Mouse (Mus musculus) lung, postnatal 0 days (tissue): Measurements from ENCODE around the gene Ddx23. TPM values are rescaled to one million over a fixed set of nuclear protein-coding genes. Genes with fewer than 3 reads are reported as not detected.

Experiments
- ATAC-seq: fragments of 200-750 bp; cut with Nextera tagmentation; 2 replicates; pipeline ENCODE4 v1.8.0; 2017; ENCODE audit warnings: moderate library complexity
- DNase-seq: peaks from one replicate; pipeline ENCODE4 v3.0.0-alpha.2; 2016; ENCODE audit warnings: low spot score
- H3K27ac ChIP-seq: fragments of 300-500 bp; sonication (generic); 2 replicates; pipeline ENCODE4 v1.5.1; 2014; ENCODE audit warnings: antibody characterized with exemption, mild to moderate bottlenecking, low read length, mixed read lengths
- H3K27me3 ChIP-seq: fragments of 300-500 bp; sonication (generic); replicated peaks from 2 replicates; pipeline ENCODE4 v1.6.1; 2014; ENCODE audit warnings: low read length, mixed read lengths; ENCODE audit not compliant: insufficient read depth
- H3K36me3 ChIP-seq: fragments of 300-500 bp; sonication (generic); 2 replicates; pipeline ENCODE4 v1.6.1; 2014; ENCODE audit warnings: low read length, mixed read lengths; ENCODE audit not compliant: insufficient read depth
- H3K4me1 ChIP-seq: fragments of 300-500 bp; sonication (generic); 2 replicates; pipeline ENCODE4 v1.6.1; 2014; ENCODE audit warnings: antibody characterized with exemption, low read depth, low read length, mixed read lengths; ENCODE audit not compliant: insufficient read depth
- H3K4me2 ChIP-seq: fragments of 300-500 bp; sonication (generic); replicated peaks from 2 replicates; pipeline ENCODE4 v1.6.1; 2014; ENCODE audit warnings: low read depth, mild to moderate bottlenecking, low read length, moderate library complexity, mixed read lengths
- H3K4me3 ChIP-seq: fragments of 300-500 bp; sonication (generic); 2 replicates; pipeline ENCODE4 v1.5.1; 2014; ENCODE audit warnings: low read depth, low read length
- H3K9ac ChIP-seq: fragments of 300-500 bp; sonication (generic); replicated peaks from 2 replicates; pipeline ENCODE4 v1.6.1; 2014; ENCODE audit warnings: low read depth, mild to moderate bottlenecking
- H3K9me3 ChIP-seq: fragments of 300-500 bp; sonication (generic); 2 replicates; pipeline ENCODE4 v1.6.1; 2016; ENCODE audit warnings: low read length, mixed read lengths
- CTCF ChIP-seq: IDR thresholded peaks from 2 replicates; pipeline ENCODE4 v1.5.1; 2016; ENCODE audit warnings: antibody characterized with exemption, mild to moderate bottlenecking
- EP300 ChIP-seq: IDR thresholded peaks from 2 replicates; pipeline ENCODE4 v1.6.1; 2016; ENCODE audit warnings: antibody characterized with exemption, mild to moderate bottlenecking, control low read depth
- WGBS: fragments of 180-500 bp; shearing (Covaris S2); extraction: QIAGEN DNeasy Blood & Tissue Kit; methylation state at CpG from one replicate; pipeline ENCODE4 v1.1.7; 2014; 5-methylcytosine and 5-hydroxymethylcytosine counted together
- polyA plus RNA-seq: library from polyadenylated mRNA; unstranded; fragments of >200 nt; fragmentation: Nextera tagmentation; extraction: Ambion mirVana; gene quantifications from 2 replicates; pipeline ENCODE4 v1.2.1, GENCODE M21; 2015

Ddx23 gene
- polyA plus RNA-seq, 1 experiment from 2014 or later: 14.5 TPM

- H3K27me3 ChIP-seq: no peaks in the 10 kb centered on the region
- TF ChIP-seq CTCF: no peak
- TF ChIP-seq EP300: no peak
- peak overlapping the region; percentile 44 for H3K4me2 ChIP-seq
- ATAC-seq: peak; percentile 60
- peaks cover 22% of the 10 kb centered on the region; the same call in 1 of the 2 replicates for H3K36me3 ChIP-seq
- no peak overlapping the region for H3K4me3 ChIP-seq
- WGBS: 46% methylated on average over 13 of the region's 13 CpGs
- H3K4me1 ChIP-seq: peaks cover 18% of the 10 kb centered on the region
- H3K9me3 ChIP-seq: no peaks in the 10 kb centered on the region
- peak overlapping the region; percentile 43; the same call in 1 of the 2 replicates for H3K27ac ChIP-seq
- peak overlapping the region; percentile 23; the same call in 1 of the 2 replicates for H3K9ac ChIP-seq
- no peak for DNase-seq
Measured at GRCm38 (mm10) chr15:98602191-98602881, 60.4 kb downstream of the Ddx23 start.

- Histone ChIP-seq H3K9me3 (no peaks in the 10 kb centered on the region), H3K36me3 (peaks cover 28% of the 10 kb centered on the region), H3K4me3 (no peak overlapping the region), H3K4me1 (peaks cover 14% of the 10 kb centered on the region; the same call in 1 of the 2 replicates), H3K4me2 (peak overlapping the region; percentile 44), H3K27me3 (no peaks in the 10 kb centered on the region), H3K9ac (no peak overlapping the region; the same call in 1 of the 2 replicates), H3K27ac (no peak overlapping the region)
- ATAC-seq: no peak
- 53% methylated on average over 7 of the region's 7 CpGs for WGBS
- no peak for DNase-seq
- TF ChIP-seq EP300 (no peak), CTCF (no peak)
Measured at GRCm38 (mm10) chr15:98601832-98602190, 60.9 kb downstream of the Ddx23 start.

- Histone ChIP-seq H3K27me3 (no peaks in the 10 kb centered on the region), H3K9ac (no peak overlapping the region)
- WGBS: 89% methylated on average over 12 of the region's 12 CpGs
Measured at GRCm38 (mm10) chr15:98600036-98600709, 62.5 kb downstream of the Ddx23 start.

GRCm38 (mm10) chr15:98596609-98597008 is 66.1 kb downstream of the Ddx23 start:
- no peak overlapping the region for H3K27ac ChIP-seq
- ATAC-seq (no peak), DNase-seq (no peak)
- no peaks in the 10 kb centered on the region for H3K9me3 ChIP-seq
- TF ChIP-seq EP300 (no peak), CTCF (no peak)
- peaks cover 53% of the 10 kb centered on the region for H3K36me3 ChIP-seq
- WGBS: 92% methylated on average over 14 of the region's 14 CpGs
- no peak overlapping the region for H3K4me3 ChIP-seq
- no peak overlapping the region for H3K4me2 ChIP-seq
- H3K27me3 ChIP-seq: no peaks in the 10 kb centered on the region
- no peaks in the 10 kb centered on the region for H3K4me1 ChIP-seq
- H3K9ac ChIP-seq: no peak overlapping the region

More at GRCm38 (mm10) chr15:98600036-98600709, 62.5 kb downstream of the Ddx23 start:
- H3K4me3 ChIP-seq: no peak overlapping the region
- no peak for ATAC-seq
- H3K4me2 ChIP-seq: no peak overlapping the region
- H3K9me3 ChIP-seq: no peaks in the 10 kb centered on the region
- H3K4me1 ChIP-seq: peaks cover 14% of the 10 kb centered on the region; the same call in 1 of the 2 replicates
- TF ChIP-seq EP300 (no peak), CTCF (no peak)
- peaks cover 35% of the 10 kb centered on the region for H3K36me3 ChIP-seq
- H3K27ac ChIP-seq: no peak overlapping the region
- DNase-seq: no peak

Other genes starting within 250 kb of the Ddx23 start
- not detected in 2 replicates for gene Olfr282, start 231.7 kb downstream of the Ddx23 start, polyA plus RNA-seq
- not detected in 2 replicates for gene Olfr281, start 210.3 kb downstream of the Ddx23 start, polyA plus RNA-seq
- not detected in 2 replicates for gene OR5BS1P, start 193.0 kb downstream of the Ddx23 start, polyA plus RNA-seq
- gene Lalba, start 180.2 kb downstream of the Ddx23 start, polyA plus RNA-seq: 0.31 and 3.3 TPM in 2 replicates
- not detected in 2 replicates for gene Olfr279, start 170.5 kb downstream of the Ddx23 start, polyA plus RNA-seq
- 50.4 and 56.0 TPM in 2 replicates for gene Kansl2, start 128.6 kb downstream of the Ddx23 start, polyA plus RNA-seq
- gene Ccnt1, start 92.0 kb downstream of the Ddx23 start, polyA plus RNA-seq: 31.0 and 32.2 TPM in 2 replicates
- gene 4930415O20Rik, start 91.9 kb downstream of the Ddx23 start, polyA plus RNA-seq: 0.31 TPM in 1 of 2 replicates, not detected in the other
- 9.2 and 12.1 TPM in 2 replicates for gene Adcy6, start 52.8 kb downstream of the Ddx23 start, polyA plus RNA-seq
- gene Cacnb3, start 32.1 kb downstream of the Ddx23 start, polyA plus RNA-seq: 7.4 and 10.7 TPM in 2 replicates
- gene Rnd1, start 14.6 kb upstream of the Ddx23 start, polyA plus RNA-seq: 3.1 and 3.9 TPM in 2 replicates
- 3.7 and 5.1 TPM in 2 replicates for gene Ccdc65, start 45.3 kb upstream of the Ddx23 start, polyA plus RNA-seq
- gene Fkbp11, start 65.3 kb upstream of the Ddx23 start, polyA plus RNA-seq: 45.2 and 45.5 TPM in 2 replicates
- gene Arf3, start 100.3 kb upstream of the Ddx23 start, polyA plus RNA-seq: 47.1 and 56.0 TPM in 2 replicates
- gene Wnt10b, start 115.3 kb upstream of the Ddx23 start, polyA plus RNA-seq: 0.13 and 0.14 TPM in 2 replicates
- not detected in 2 replicates for gene Wnt1, start 127.0 kb upstream of the Ddx23 start, polyA plus RNA-seq
- 0.04 TPM in 2 replicates for gene Ddn, start 146.6 kb upstream of the Ddx23 start, polyA plus RNA-seq
- 72.2 and 76.7 TPM in 2 replicates for gene Prkag1, start 168.6 kb upstream of the Ddx23 start, polyA plus RNA-seq
- 8.7 and 11.1 TPM in 2 replicates for gene Kmt2d, start 208.3 kb upstream of the Ddx23 start, polyA plus RNA-seq
- 8.1 and 10.2 TPM in 2 replicates for gene Rhebl1, start 231.6 kb upstream of the Ddx23 start, polyA plus RNA-seq
- 5.1 and 6.6 TPM in 2 replicates for gene Dhh, start 235.6 kb upstream of the Ddx23 start, polyA plus RNA-seq